Mouse (Mus musculus) forebrain, embryonic 13.5 days (tissue): ENCODE data around the gene Snx11. TPM values are rescaled to one million over a fixed set of nuclear protein-coding genes. Genes with fewer than 3 reads are reported as not detected.

Experiments
- ATAC-seq: fragments of 200-750 bp; cut with Nextera tagmentation; 2 replicates; pipeline ENCODE4 v1.8.0; 2017
- H3K27ac ChIP-seq: fragments of 300-500 bp; sonication (generic); 2 replicates; pipeline ENCODE4 v1.5.1; 2015; ENCODE audit warnings: inconsistent platforms, mild to moderate bottlenecking, moderate library complexity
- H3K27me3 ChIP-seq: fragments of 300-500 bp; sonication (generic); 2 replicates; pipeline ENCODE4 v1.6.1; 2015; ENCODE audit warnings: mild to moderate bottlenecking, inconsistent platforms
- H3K36me3 ChIP-seq: fragments of 300-500 bp; sonication (generic); 2 replicates; pipeline ENCODE4 v1.6.1; 2015; ENCODE audit warnings: mild to moderate bottlenecking, inconsistent platforms; ENCODE audit not compliant: poor library complexity, severe bottlenecking
- H3K4me1 ChIP-seq: fragments of 300-500 bp; sonication (generic); 2 replicates; pipeline ENCODE4 v1.6.1; 2015; ENCODE audit warnings: inconsistent platforms
- H3K4me2 ChIP-seq: fragments of 300-500 bp; sonication (generic); 2 replicates; pipeline ENCODE4 v1.6.1; 2015; ENCODE audit warnings: inconsistent platforms, mild to moderate bottlenecking, moderate library complexity
- H3K4me3 ChIP-seq: fragments of 300-500 bp; sonication (generic); 2 replicates; pipeline ENCODE4 v1.5.1; 2015; ENCODE audit warnings: mild to moderate bottlenecking, inconsistent platforms
- H3K9ac ChIP-seq: fragments of 300-500 bp; sonication (generic); 2 replicates; pipeline ENCODE4 v1.6.1; 2015; ENCODE audit warnings: mild to moderate bottlenecking, inconsistent platforms
- H3K9me3 ChIP-seq: fragments of 300-500 bp; sonication (generic); replicated peaks from 2 replicates; pipeline ENCODE4 v1.6.1; 2016; ENCODE audit warnings: inconsistent platforms
- WGBS: fragments of 180-500 bp; shearing (Covaris S2); methylation state at CpG from one replicate; pipeline ENCODE4 v1.1.7; 2015; 5-methylcytosine and 5-hydroxymethylcytosine counted together
- polyA plus RNA-seq: library from polyadenylated mRNA; unstranded; fragments of >200 nt; fragmentation: Nextera tagmentation; extraction: Ambion mirVana; gene quantifications from 2 replicates; pipeline ENCODE4 v1.2.1, GENCODE M21; 2015

Snx11 gene
- polyA plus RNA-seq, 1 experiment from 2014 or later: 36.2 TPM

DNA sequence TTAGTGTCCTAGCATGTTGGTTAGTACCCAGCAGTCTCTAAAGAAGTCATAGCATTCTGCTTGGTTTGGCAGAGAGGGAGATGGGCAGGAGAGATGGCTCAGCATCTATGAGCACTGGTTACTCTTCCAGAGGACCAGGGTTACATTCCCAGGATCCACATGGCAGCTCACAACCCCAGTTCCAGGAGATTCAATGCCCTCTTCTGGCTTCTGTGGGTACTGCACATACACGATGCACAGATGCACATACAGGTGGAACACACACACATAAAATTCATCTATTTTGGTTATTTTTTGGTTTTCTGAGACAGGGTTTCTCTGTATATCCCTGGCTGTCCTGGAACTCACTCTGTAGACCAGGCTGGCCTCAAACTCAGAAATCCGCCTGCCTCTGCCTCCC lies 22.1 kb downstream of the Snx11 start:
- WGBS: 98% methylated on average over 2 of the region's 2 CpGs

GRCm38 (mm10) chr11:96747555-96747954 lies 29.8 kb downstream of the Snx11 start:
- H3K4me3 ChIP-seq: no peak overlapping the region
- no peaks in the 10 kb centered on the region for H3K9me3 ChIP-seq
- no peak overlapping the region for H3K4me2 ChIP-seq
- 54% methylated on average over 3 of the region's 3 CpGs for WGBS
- ATAC-seq: no peak
- H3K9ac ChIP-seq: no peak overlapping the region
- no peaks in the 10 kb centered on the region for H3K36me3 ChIP-seq
- no peak overlapping the region for H3K27ac ChIP-seq
- peaks cover 11% of the 10 kb centered on the region for H3K4me1 ChIP-seq
- H3K27me3 ChIP-seq: peaks cover 37% of the 10 kb centered on the region

More for the DNA sequence above, 22.1 kb downstream of the Snx11 start:
- H3K9me3 ChIP-seq: no peaks in the 10 kb centered on the region
- H3K4me3 ChIP-seq: no peak overlapping the region
- H3K9ac ChIP-seq: no peak overlapping the region
- no peak overlapping the region for H3K27ac ChIP-seq
- no peak overlapping the region for H3K4me2 ChIP-seq
- H3K27me3 ChIP-seq: peaks cover 4% of the 10 kb centered on the region; the same call in 1 of the 2 replicates
- no peaks in the 10 kb centered on the region for H3K36me3 ChIP-seq
- no peaks in the 10 kb centered on the region for H3K4me1 ChIP-seq
- ATAC-seq: no peak

GRCm38 (mm10) chr11:96746648-96747047 lies 30.7 kb downstream of the Snx11 start:
- no peaks in the 10 kb centered on the region for H3K9me3 ChIP-seq
- no peak overlapping the region for H3K9ac ChIP-seq
- 47% methylated on average over 6 of the region's 6 CpGs for WGBS
- ATAC-seq: no peak
- H3K4me3 ChIP-seq: no peak overlapping the region
- H3K4me1 ChIP-seq: peaks cover 20% of the 10 kb centered on the region
- no peaks in the 10 kb centered on the region for H3K36me3 ChIP-seq
- peaks cover 45% of the 10 kb centered on the region for H3K27me3 ChIP-seq
- H3K4me2 ChIP-seq: no peak overlapping the region
- H3K27ac ChIP-seq: no peak overlapping the region

DNA sequence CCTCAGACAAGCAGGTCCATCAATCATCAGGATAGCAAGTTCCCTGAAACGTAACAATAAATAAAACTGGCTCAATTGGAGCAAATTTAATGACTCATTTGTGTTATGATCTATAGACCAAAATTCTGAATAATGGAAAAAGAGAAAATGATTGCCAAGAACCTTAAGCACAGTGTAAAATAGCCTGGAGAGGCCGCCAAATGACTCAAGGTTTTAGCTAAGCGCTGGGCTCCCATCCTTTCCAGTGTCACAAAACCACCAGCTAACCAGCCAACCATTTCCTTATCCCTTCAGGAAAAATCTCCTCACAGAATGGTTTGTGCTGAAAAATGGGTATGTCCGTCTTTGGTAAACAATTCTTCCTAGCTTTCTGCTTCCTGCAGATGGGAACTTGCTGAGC lies 33.5 kb downstream of the Snx11 start:
- peaks cover 41% of the 10 kb centered on the region for H3K4me1 ChIP-seq
- no peak overlapping the region for H3K9ac ChIP-seq
- H3K27ac ChIP-seq: 0 out of 2 replicates have a peak overlapping the region, but pooled peaks have one; percentile 36

DNA sequence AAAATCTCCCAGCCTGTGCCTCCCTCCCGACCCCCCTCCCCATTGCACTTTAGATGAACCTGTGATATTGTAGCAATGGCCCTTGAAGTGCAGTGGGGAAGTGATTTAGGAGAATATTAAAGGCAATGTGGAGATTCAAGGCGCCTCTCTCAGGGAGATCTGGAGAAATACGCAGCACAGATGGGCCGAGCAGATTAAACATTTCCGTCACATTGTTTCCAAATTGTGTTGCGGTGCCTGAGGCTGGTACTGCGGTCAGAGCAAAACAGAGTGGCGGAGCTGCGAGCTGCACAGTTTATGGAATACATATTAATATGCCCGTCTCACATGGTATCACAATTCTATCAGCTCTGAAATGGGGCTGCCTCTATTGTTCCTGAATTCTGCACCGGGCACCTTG lies 34.4 kb downstream of the Snx11 start:
- Histone ChIP-seq H3K9me3 (no peaks in the 10 kb centered on the region), H3K9ac (no peak overlapping the region), H3K4me2 (0 out of 2 replicates have a peak overlapping the region, but pooled peaks have one; percentile 0), H3K4me3 (no peak overlapping the region), H3K36me3 (no peaks in the 10 kb centered on the region), H3K27ac (peak overlapping the region; percentile 36; the same call in 1 of the 2 replicates), H3K4me1 (peaks cover 41% of the 10 kb centered on the region), H3K27me3 (peaks cover 66% of the 10 kb centered on the region)
- WGBS: 28% methylated on average over 11 of the region's 11 CpGs
- ATAC-seq: no peak

More for the DNA sequence above, 33.5 kb downstream of the Snx11 start:
- Histone ChIP-seq H3K36me3 (no peaks in the 10 kb centered on the region), H3K4me3 (no peak overlapping the region), H3K27me3 (peaks cover 57% of the 10 kb centered on the region), H3K4me2 (no peak overlapping the region), H3K9me3 (no peaks in the 10 kb centered on the region)
- ATAC-seq: no peak
- WGBS: 84% methylated on average over 4 of the region's 4 CpGs

GRCm38 (mm10) chr11:96741995-96742394 lies 35.4 kb downstream of the Snx11 start:
- WGBS: 4% methylated on average over 12 of the region's 12 CpGs
- Histone ChIP-seq H3K27ac (peak overlapping the region; percentile 25; the same call in 1 of the 2 replicates), H3K27me3 (peaks cover 67% of the 10 kb centered on the region), H3K9me3 (no peaks in the 10 kb centered on the region), H3K4me1 (peaks cover 41% of the 10 kb centered on the region), H3K9ac (no peak overlapping the region), H3K36me3 (no peaks in the 10 kb centered on the region), H3K4me3 (peak overlapping the region; percentile 21), H3K4me2 (peak overlapping the region; percentile 54)
- peak; percentile 69; the same call in 1 of the 2 replicates for ATAC-seq

DNA sequence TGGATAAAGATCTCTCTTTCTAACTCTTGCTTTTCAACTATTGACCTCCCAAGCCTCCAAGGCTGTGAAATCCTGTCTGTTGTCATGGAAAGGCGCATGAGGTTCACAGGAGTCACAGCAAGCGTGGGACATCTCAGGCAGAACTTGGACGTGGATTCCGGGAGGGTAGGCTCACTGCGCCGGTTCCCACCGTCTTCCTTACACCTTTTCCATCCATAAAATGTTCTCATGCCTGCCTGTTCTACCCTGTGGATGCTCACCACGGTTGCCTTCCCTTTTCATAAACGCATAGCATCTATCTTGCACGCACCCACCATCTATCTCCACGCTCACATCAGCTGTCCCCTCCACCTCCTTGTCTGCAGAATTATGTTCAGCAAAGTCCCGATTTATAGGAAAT lies 36.6 kb downstream of the Snx11 start:
- ATAC-seq: no peak
- H3K27me3 ChIP-seq: peaks cover 71% of the 10 kb centered on the region
- H3K9ac ChIP-seq: no peak overlapping the region
- H3K9me3 ChIP-seq: no peaks in the 10 kb centered on the region
- peaks cover 47% of the 10 kb centered on the region for H3K4me1 ChIP-seq
- 64% methylated on average over 12 of the region's 12 CpGs for WGBS
- no peak overlapping the region for H3K4me3 ChIP-seq
- no peak overlapping the region for H3K27ac ChIP-seq
- no peak overlapping the region for H3K4me2 ChIP-seq
- H3K36me3 ChIP-seq: no peaks in the 10 kb centered on the region

GRCm38 (mm10) chr11:96737673-96738471 lies 39.5 kb downstream of the Snx11 start:
- no peak overlapping the region for H3K4me3 ChIP-seq
- H3K4me1 ChIP-seq: peaks cover 45% of the 10 kb centered on the region
- H3K4me2 ChIP-seq: no peak overlapping the region
- no peak for ATAC-seq
- no peak overlapping the region for H3K27ac ChIP-seq
- no peaks in the 10 kb centered on the region for H3K36me3 ChIP-seq
- H3K9ac ChIP-seq: no peak overlapping the region
- WGBS: 67% methylated on average over 14 of the region's 14 CpGs
- H3K9me3 ChIP-seq: no peaks in the 10 kb centered on the region
- H3K27me3 ChIP-seq: peaks cover 60% of the 10 kb centered on the region

- WGBS: 10% methylated on average over 11 of the region's 11 CpGs
- Histone ChIP-seq H3K4me2 (peak overlapping the region; percentile 53), H3K4me1 (peaks cover 33% of the 10 kb centered on the region), H3K27me3 (peaks cover 51% of the 10 kb centered on the region), H3K27ac (no peak overlapping the region), H3K36me3 (no peaks in the 10 kb centered on the region), H3K9me3 (no peaks in the 10 kb centered on the region), H3K9ac (peak overlapping the region; percentile 12; the same call in 1 of the 2 replicates), H3K4me3 (peak overlapping the region; percentile 13)
- ATAC-seq: no peak
These were observed 41.0 kb downstream of the Snx11 start for GRCm38 (mm10) chr11:96736361-96736760.

DNA sequence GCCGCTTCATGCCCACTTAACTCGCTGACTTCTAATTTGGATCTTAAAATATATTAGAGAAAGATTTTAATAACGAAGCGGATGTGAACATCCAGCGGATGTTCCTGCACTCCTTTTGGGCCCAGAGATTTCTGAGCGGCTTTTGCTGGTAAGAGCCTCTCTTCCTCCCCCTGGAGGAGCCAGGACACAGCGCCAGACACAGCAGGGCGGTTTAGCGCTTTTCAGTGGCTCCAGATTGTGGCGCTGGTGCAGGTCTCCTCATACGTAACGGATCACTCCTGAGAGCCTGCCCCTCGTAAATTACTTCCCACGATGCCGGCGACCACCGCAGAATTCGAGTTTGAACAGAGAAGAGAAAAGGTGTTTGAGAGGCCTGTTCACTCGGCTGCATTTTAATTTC lies 41.5 kb downstream of the Snx11 start:
- H3K36me3 ChIP-seq: no peaks in the 10 kb centered on the region
- H3K4me2 ChIP-seq: peak overlapping the region; percentile 53
- ATAC-seq: peak; percentile 65
- peaks cover 46% of the 10 kb centered on the region for H3K27me3 ChIP-seq
- H3K9me3 ChIP-seq: no peaks in the 10 kb centered on the region
- H3K4me1 ChIP-seq: peaks cover 31% of the 10 kb centered on the region
- H3K27ac ChIP-seq: no peak overlapping the region
- WGBS: under 1% methylated on average over 19 of the region's 19 CpGs
- H3K9ac ChIP-seq: peak overlapping the region; percentile 47; the same call in 1 of the 2 replicates
- peak overlapping the region; percentile 13 for H3K4me3 ChIP-seq

DNA sequence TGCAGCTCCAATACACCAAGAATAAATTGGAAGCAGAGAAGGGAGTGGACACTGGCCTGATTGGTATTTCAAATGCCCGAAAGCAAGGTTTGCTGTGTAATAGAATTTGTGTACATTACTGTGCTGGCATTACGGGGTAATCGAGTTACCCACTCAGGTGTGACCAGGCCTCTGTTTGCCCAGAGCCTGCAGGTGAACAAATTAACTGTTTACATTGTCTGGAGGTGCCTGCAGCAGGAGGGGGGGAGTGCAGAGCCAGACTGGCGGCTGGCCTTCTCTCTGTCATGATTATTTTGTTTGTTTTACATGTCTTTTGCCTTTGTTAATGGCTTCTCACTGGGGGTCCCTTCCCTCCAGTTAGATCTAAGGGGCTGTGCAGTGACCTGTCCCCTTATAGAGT lies 44.7 kb downstream of the Snx11 start:
- Histone ChIP-seq H3K9ac (no peak overlapping the region), H3K4me3 (no peak overlapping the region), H3K27ac (no peak overlapping the region), H3K27me3 (peaks cover 23% of the 10 kb centered on the region), H3K4me2 (no peak overlapping the region), H3K4me1 (peaks cover 46% of the 10 kb centered on the region), H3K9me3 (no peaks in the 10 kb centered on the region), H3K36me3 (no peaks in the 10 kb centered on the region)
- WGBS: 30% methylated on average over 4 of the region's 4 CpGs
- no peak for ATAC-seq

DNA sequence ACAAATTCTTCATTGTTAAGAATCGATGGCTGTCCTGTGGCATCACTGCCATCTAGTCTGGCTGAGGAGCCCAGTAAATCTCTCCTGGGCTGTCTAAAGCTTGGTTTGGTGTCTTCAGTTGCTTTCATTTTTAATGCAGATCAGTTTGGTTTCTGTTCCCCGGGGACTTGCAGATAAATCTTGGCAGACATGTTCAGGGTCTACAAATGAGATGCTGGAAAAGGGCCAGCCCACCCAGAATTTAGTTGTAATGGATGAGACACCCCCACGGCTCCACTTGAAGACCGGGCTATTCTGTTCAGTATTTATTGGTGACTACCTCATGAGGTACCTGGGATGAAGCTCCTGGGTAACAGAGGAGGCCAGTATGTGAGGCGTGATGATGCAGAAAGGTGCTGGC lies 47.0 kb downstream of the Snx11 start:
- Histone ChIP-seq H3K9ac (no peak overlapping the region), H3K27me3 (peaks cover 8% of the 10 kb centered on the region; the same call in 1 of the 2 replicates), H3K36me3 (no peaks in the 10 kb centered on the region), H3K9me3 (no peaks in the 10 kb centered on the region), H3K4me2 (no peak overlapping the region), H3K4me1 (peaks cover 49% of the 10 kb centered on the region), H3K27ac (no peak overlapping the region), H3K4me3 (no peak overlapping the region)
- WGBS: 53% methylated on average over 5 of the region's 5 CpGs
- ATAC-seq: no peak
